Mouse (Mus musculus) lung, embryonic 15.5 days (tissue): ENCODE measurements around the gene Gtsf2. TPM values are rescaled to one million over a fixed set of nuclear protein-coding genes. Genes with fewer than 3 reads are reported as not detected.

Experiments
- ATAC-seq: fragments of 200-750 bp; cut with Nextera tagmentation; 2 replicates; pipeline ENCODE4 v1.8.0; 2017; ENCODE audit warnings: moderate number of reproducible peaks, borderline replicate concordance; ENCODE audit not compliant: low FRiP score, low TSS enrichment; ENCODE audit errors: extremely low read depth
- H3K27ac ChIP-seq: fragments of 300-500 bp; sonication (generic); 2 replicates; pipeline ENCODE4 v1.5.1; 2015; ENCODE audit warnings: moderate library complexity, mild to moderate bottlenecking, inconsistent platforms
- H3K27me3 ChIP-seq: fragments of 300-500 bp; sonication (generic); 2 replicates; pipeline ENCODE4 v1.6.1; 2015; ENCODE audit warnings: inconsistent platforms
- H3K36me3 ChIP-seq: fragments of 300-500 bp; sonication (generic); 2 replicates; pipeline ENCODE4 v1.6.1; 2015; ENCODE audit warnings: inconsistent platforms
- H3K4me1 ChIP-seq: fragments of 300-500 bp; sonication (generic); 2 replicates; pipeline ENCODE4 v1.6.1; 2015; ENCODE audit warnings: inconsistent platforms
- H3K4me2 ChIP-seq: fragments of 300-500 bp; sonication (generic); 2 replicates; pipeline ENCODE4 v1.6.1; 2015; ENCODE audit warnings: inconsistent platforms, mild to moderate bottlenecking, moderate library complexity
- H3K4me3 ChIP-seq: fragments of 300-500 bp; sonication (generic); 2 replicates; pipeline ENCODE4 v1.5.1; 2015; ENCODE audit warnings: mild to moderate bottlenecking, inconsistent platforms
- H3K9ac ChIP-seq: fragments of 300-500 bp; sonication (generic); 2 replicates; pipeline ENCODE4 v1.6.1; 2015; ENCODE audit warnings: inconsistent platforms
- H3K9me3 ChIP-seq: fragments of 300-500 bp; sonication (generic); 2 replicates; pipeline ENCODE4 v1.6.1; 2016; ENCODE audit warnings: inconsistent platforms
- WGBS: fragments of 180-500 bp; shearing (Covaris S2); methylation state at CpG from one replicate; pipeline ENCODE4 v1.1.7; 2015; 5-methylcytosine and 5-hydroxymethylcytosine counted together
- polyA plus RNA-seq: library from polyadenylated mRNA; unstranded; fragments of >200 nt; fragmentation: Nextera tagmentation; extraction: Ambion mirVana; gene quantifications from 2 replicates; pipeline ENCODE4 v1.2.1, GENCODE M21; 2015

Gtsf2 gene
- polyA plus RNA-seq = not detected in 2 replicates

DNA sequence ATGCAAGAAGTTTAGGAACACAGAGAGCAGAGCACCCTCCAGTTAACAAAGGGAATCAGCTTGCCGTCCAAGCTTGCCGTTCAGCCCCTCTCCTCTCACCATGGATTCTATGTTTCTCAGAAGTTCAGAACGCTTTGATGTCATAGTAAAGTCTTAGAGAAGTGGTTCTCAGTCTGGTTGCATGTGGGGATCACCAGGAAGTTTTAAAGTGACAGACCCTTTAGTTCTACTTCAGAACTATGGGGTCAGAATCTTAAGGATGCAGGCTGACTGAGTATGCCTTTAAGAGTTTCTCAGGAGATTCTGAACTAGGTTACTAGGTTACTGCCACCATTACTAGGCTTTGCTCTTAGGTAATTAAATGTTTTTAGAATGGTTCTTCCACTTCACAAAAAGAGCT is at the start of gene Gtsf2:
TSS of gene Gtsf2 (minus strand) at position 101 of the 400 bp plus-strand sequence.
- Histone ChIP-seq H3K9me3 (no peaks in the 10 kb centered on the region), H3K9ac (no peak within 1 kb of the TSS), H3K27ac (no peak within 1 kb of the TSS), H3K4me2 (no peak within 1 kb of the TSS), H3K27me3 (no peaks in the 10 kb centered on the region), H3K4me1 (no peaks in the 10 kb centered on the region), H3K36me3 (no peaks in the 10 kb centered on the region), H3K4me3 (no peak within 1 kb of the TSS)
- WGBS = 37% methylated on average over 3 of the region's 3 CpGs
- no peak for ATAC-seq

DNA sequence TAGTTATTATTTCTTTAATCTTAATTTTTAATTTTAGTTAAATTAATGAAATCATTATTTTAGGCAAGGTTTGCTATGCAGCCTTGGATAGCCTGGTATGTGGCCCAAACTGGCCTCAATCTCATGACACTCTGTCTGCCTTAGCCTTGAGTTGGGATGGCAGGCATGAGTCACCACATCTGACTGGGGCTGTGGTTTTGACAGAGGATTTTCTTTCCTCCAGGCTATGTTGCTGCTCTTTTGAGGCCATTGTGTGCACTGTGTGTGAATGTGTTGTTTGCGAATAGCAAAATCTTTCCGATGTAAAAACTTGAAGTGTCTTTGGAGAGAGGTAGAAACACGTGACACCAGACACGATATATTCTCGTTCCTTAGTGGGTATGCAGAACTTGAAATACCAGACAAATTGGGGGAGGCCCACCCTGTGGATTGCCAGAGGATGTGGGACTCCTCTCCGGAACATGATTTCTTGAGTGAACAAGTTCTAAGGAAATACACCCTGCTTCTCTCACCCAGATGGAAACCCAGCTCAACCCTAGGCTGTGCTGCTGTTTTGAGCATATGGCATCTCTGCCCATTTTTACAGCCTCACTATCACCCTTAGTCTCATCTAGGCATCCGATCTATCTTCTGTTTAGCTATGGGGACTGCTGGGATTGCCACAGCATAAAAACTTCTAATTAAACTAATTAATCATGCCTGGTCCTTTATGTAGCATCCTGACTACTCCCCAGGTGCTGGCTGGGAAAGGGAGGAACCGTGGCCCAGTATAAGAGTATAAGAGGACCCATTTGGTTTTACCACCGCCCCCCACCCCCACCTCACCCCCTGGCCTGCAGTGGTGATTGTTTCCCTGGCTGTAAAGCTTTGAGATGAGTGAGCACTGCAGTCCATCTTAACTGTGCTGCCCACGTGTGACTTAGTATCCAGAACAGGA is 48.2 kb upstream of the Gtsf2 start:
- H3K9ac ChIP-seq = no peak overlapping the region
- no peaks in the 10 kb centered on the region for H3K9me3 ChIP-seq
- H3K27me3 ChIP-seq = peaks cover 15% of the 10 kb centered on the region; the same call in 1 of the 2 replicates
- no peak overlapping the region for H3K4me2 ChIP-seq
- H3K4me1 ChIP-seq = no peaks in the 10 kb centered on the region
- 62% methylated on average over 10 of the region's 10 CpGs for WGBS
- no peaks in the 10 kb centered on the region for H3K36me3 ChIP-seq
- H3K27ac ChIP-seq = no peak overlapping the region
- ATAC-seq = no peak
- H3K4me3 ChIP-seq = no peak overlapping the region

DNA sequence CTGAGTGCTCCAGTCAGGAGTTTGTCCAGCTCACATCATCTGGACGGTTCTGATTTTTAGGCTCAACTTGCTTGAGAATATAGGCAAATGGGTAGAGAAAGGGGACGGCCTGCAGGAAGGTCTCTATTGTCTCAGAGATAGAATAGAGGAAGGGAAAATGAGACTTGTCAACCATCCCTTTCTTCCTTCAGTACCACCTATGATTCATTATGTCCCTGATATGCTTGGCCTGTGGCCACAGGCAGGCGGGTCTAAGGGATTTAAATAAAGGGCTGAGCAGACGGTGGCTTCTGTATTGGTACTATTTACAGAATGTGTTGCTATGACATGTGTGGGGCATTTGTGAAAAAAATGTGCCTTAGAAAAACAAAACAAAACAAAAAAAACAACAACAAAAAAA is 40.1 kb upstream of the Gtsf2 start:
- WGBS = 56% methylated on average over 4 of the region's 4 CpGs
- H3K4me1 ChIP-seq = no peaks in the 10 kb centered on the region
- no peaks in the 10 kb centered on the region for H3K27me3 ChIP-seq
- no peak overlapping the region for H3K4me3 ChIP-seq
- no peak overlapping the region for H3K27ac ChIP-seq
- no peak overlapping the region for H3K4me2 ChIP-seq
- no peaks in the 10 kb centered on the region for H3K9me3 ChIP-seq
- no peak for ATAC-seq
- no peak overlapping the region for H3K9ac ChIP-seq
- no peaks in the 10 kb centered on the region for H3K36me3 ChIP-seq

DNA sequence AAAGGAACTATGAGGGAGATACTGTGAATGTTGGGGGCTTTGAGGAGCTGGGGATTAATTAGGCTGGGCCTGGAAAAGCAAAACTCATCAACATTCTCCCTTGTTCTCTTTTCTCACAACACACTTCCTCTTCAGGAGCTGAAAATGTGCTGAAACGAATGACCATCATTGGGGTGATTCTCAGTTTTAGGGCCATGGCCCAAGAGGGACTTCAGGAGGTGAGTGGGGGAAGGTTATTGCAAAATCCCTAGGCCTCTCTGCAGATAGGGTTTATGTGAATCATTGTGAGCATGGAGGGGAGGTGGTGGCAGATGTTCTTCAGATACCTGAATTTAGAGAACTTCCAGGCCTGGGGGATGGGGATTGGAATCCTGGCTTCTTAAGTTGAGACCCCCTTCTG is 38.4 kb upstream of the Gtsf2 start:
- no peaks in the 10 kb centered on the region for H3K36me3 ChIP-seq
- no peak overlapping the region for H3K4me2 ChIP-seq
- H3K9ac ChIP-seq = no peak overlapping the region
- no peaks in the 10 kb centered on the region for H3K9me3 ChIP-seq
- H3K27ac ChIP-seq = no peak overlapping the region
- 32% methylated on average over 1 of the region's 1 CpGs for WGBS
- H3K4me3 ChIP-seq = no peak overlapping the region
- no peak for ATAC-seq
- no peaks in the 10 kb centered on the region for H3K27me3 ChIP-seq
- H3K4me1 ChIP-seq = no peaks in the 10 kb centered on the region

DNA sequence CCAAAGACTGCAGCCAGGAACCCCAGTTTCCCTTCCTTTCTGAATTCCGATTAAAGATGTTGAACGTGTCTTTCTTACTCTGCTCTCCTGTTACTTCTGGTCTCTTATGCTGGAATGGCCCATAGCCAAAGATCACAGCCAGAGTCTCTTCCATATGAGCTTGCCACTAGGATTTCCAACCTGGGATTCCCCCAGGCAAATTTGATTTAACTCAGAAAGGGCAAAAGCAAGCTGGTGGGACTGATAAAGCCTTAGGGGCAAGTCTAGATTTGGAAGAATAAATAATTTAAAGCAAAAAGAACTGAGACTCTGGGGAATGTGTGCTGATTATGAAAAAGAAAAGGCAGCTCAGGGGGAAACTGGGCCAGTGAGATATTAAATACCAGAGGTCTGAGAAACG is 36.8 kb upstream of the Gtsf2 start:
- H3K4me2 ChIP-seq = no peak overlapping the region
- H3K27me3 ChIP-seq = no peaks in the 10 kb centered on the region
- no peaks in the 10 kb centered on the region for H3K36me3 ChIP-seq
- WGBS = 69% methylated on average over 3 of the region's 3 CpGs
- H3K27ac ChIP-seq = no peak overlapping the region
- H3K9me3 ChIP-seq = no peaks in the 10 kb centered on the region
- no peak for ATAC-seq
- no peak overlapping the region for H3K9ac ChIP-seq
- no peaks in the 10 kb centered on the region for H3K4me1 ChIP-seq
- H3K4me3 ChIP-seq = no peak overlapping the region

DNA sequence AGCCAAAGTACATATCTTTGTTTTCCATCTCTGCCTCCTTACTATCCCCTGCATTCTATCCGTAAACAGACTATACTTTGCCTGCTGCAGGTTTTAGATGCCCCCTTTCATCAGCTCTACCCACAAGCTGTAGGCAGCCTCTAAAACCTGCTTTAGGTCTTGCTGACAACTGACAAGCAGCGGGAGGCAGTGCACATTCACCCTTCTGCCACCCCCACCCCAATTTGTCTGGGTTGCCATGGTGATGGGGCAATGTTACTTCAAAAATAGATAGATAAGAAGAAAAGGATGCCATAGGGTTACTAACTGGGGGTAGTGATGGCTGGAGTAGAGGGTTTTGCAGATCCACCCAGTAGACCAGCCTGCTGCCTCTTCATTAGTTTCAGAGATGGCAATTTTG is 36.2 kb upstream of the Gtsf2 start:
- ATAC-seq = no peak
- no peaks in the 10 kb centered on the region for H3K4me1 ChIP-seq
- H3K9ac ChIP-seq = no peak overlapping the region
- H3K27ac ChIP-seq = no peak overlapping the region
- no peaks in the 10 kb centered on the region for H3K27me3 ChIP-seq
- H3K9me3 ChIP-seq = no peaks in the 10 kb centered on the region
- H3K4me3 ChIP-seq = no peak overlapping the region
- no peak overlapping the region for H3K4me2 ChIP-seq
- 56% methylated on average over 2 of the region's 2 CpGs for WGBS
- H3K36me3 ChIP-seq = no peaks in the 10 kb centered on the region

DNA sequence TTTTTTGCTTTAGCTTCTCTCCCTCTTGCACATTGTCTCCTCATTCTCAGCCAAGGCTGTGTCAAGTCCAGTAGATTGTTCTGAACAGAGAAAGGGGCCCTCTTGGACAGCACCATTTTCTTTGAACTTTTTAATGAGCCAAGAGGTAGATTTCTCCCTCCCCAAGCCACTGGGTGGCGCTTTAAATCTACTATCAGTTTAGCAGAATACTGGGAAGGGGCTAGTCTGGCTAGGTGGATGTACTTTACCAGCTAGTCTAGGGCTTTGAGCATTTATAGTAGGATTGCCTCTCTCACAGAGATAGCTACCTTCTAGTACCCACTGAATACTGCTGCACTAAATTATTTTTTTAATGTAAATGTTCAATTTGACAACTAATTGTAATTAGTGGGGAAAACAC is 34.2 kb upstream of the Gtsf2 start:
- no peaks in the 10 kb centered on the region for H3K36me3 ChIP-seq
- H3K4me2 ChIP-seq = no peak overlapping the region
- no peak overlapping the region for H3K27ac ChIP-seq
- no peak for ATAC-seq
- H3K9ac ChIP-seq = no peak overlapping the region
- H3K4me3 ChIP-seq = no peak overlapping the region
- no peaks in the 10 kb centered on the region for H3K27me3 ChIP-seq
- H3K9me3 ChIP-seq = no peaks in the 10 kb centered on the region
- WGBS = 4% methylated on average over 1 of the region's 1 CpGs
- H3K4me1 ChIP-seq = no peaks in the 10 kb centered on the region

DNA sequence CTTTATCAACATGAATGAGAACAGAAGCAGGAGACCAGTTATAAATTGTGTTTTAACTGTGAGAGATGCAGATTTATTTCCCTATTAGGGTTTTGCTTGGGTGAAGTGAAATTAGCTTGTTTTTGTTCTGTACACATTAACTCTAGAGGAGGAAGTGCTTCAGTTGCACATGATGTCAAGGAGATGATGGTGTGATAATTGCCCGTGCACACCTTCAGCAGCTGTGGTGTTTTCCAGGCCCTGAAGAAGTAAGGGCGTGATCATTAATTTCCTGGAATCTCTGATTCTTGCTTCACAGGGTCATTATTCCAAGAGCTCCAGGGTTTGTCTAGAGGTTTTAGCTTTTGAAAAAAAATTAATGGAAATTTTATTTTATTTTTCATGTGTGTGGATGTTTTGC is 31.9 kb upstream of the Gtsf2 start:
- no peaks in the 10 kb centered on the region for H3K9me3 ChIP-seq
- no peak overlapping the region for H3K4me2 ChIP-seq
- no peak overlapping the region for H3K27ac ChIP-seq
- 48% methylated on average over 2 of the region's 2 CpGs for WGBS
- no peak for ATAC-seq
- H3K4me3 ChIP-seq = no peak overlapping the region
- H3K27me3 ChIP-seq = no peaks in the 10 kb centered on the region
- H3K9ac ChIP-seq = no peak overlapping the region
- no peaks in the 10 kb centered on the region for H3K4me1 ChIP-seq
- H3K36me3 ChIP-seq = no peaks in the 10 kb centered on the region

DNA sequence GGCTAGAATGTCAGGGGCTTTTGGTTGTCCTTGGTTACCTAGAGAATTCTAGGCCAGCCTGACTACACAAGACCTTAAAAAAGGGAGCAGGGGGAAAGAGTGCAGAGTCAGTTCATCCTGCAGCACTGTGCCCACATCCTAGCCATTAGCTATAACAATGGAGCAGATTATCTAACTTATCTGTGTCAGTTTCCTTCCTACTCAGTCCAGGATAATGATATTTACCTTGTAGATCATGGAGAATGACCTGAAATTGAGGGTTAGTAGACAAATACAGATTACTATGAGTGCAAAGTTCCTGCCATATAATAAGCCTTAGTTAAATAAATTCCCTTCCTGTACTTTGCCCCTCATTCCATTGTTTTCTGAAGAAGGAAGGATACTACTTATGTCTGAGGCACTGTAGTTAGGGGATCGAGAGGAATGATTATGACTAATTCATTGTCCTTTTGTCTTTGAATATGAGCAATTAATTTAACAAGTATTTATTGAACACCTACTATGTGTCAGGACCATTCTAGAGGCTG is 30.9 kb upstream of the Gtsf2 start:
- Histone ChIP-seq H3K9ac (no peak overlapping the region), H3K4me1 (no peaks in the 10 kb centered on the region), H3K27me3 (no peaks in the 10 kb centered on the region), H3K4me2 (no peak overlapping the region), H3K36me3 (no peaks in the 10 kb centered on the region), H3K27ac (no peak overlapping the region), H3K4me3 (no peak overlapping the region), H3K9me3 (no peaks in the 10 kb centered on the region)
- no peak for ATAC-seq
- 38% methylated on average over 1 of the region's 1 CpGs for WGBS

DNA sequence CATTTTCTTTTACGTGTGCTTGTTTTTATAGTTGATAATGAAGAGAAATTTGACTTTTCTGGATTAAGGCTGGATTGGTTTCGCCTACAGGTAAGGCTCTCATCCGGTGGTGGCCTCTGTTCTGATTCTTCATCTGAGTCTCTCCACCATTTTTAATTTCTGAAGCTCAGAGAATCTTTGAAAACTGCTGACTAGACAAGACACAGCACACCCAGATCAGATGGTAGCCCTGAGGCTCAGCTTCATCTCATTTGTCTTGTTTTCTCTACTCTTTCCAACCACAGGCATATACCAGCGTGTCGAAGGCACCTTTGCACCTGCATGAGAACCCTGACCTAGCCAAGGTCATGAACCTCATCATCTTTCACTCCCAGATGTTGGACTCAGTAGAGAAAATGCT is 25.5 kb upstream of the Gtsf2 start:
- ATAC-seq = no peak
- Histone ChIP-seq H3K36me3 (no peaks in the 10 kb centered on the region), H3K4me2 (no peak overlapping the region), H3K9ac (no peak overlapping the region), H3K27me3 (no peaks in the 10 kb centered on the region), H3K4me1 (no peaks in the 10 kb centered on the region), H3K9me3 (no peaks in the 10 kb centered on the region), H3K27ac (no peak overlapping the region), H3K4me3 (no peak overlapping the region)
- WGBS = 79% methylated on average over 5 of the region's 5 CpGs

DNA sequence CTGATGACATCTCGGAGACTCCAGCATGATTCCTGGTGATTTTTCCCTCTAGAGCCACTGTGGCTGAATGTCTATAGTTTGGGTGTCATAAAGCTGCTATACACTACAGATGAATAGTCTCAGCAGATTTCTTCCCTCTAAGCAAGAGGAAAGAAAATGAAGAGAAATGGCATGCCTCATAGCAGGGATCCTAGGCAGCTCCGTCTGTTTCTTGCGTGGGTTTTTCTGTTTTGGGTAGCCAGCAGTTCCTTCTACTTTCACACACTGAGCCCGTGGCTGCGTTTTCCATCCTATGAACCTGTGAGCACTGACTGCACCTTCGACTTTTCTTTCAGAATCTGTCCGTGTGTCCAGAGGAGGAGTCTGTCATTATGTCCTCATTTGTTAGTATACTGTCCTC is 24.9 kb upstream of the Gtsf2 start:
- no peaks in the 10 kb centered on the region for H3K36me3 ChIP-seq
- no peaks in the 10 kb centered on the region for H3K9me3 ChIP-seq
- H3K9ac ChIP-seq = no peak overlapping the region
- H3K4me3 ChIP-seq = no peak overlapping the region
- no peak overlapping the region for H3K27ac ChIP-seq
- no peaks in the 10 kb centered on the region for H3K27me3 ChIP-seq
- no peak overlapping the region for H3K4me2 ChIP-seq
- H3K4me1 ChIP-seq = no peaks in the 10 kb centered on the region
- 80% methylated on average over 7 of the region's 7 CpGs for WGBS
- ATAC-seq = no peak

DNA sequence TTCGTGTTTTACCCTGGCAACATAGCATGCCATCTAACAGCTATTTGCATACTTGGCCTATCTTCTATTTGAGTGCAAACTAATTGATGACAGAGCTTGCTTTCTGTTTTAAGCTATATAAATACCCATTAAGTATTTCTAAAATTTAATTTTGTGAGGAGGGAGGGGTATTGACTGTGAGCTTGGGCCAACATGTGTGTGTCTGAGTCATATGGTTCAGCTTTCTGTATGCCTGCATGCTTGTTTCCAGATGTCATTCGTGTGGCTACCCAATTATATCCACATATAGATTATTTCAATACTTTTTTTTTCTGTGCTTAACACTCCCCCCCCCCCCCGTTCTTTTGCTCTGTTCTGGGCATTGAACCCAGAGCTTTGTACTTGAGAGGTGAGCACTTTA is 24.0 kb upstream of the Gtsf2 start:
- ATAC-seq = no peak
- Histone ChIP-seq H3K36me3 (no peaks in the 10 kb centered on the region), H3K9ac (no peak overlapping the region), H3K4me3 (no peak overlapping the region), H3K9me3 (no peaks in the 10 kb centered on the region), H3K27ac (no peak overlapping the region), H3K4me1 (no peaks in the 10 kb centered on the region), H3K4me2 (no peak overlapping the region), H3K27me3 (no peaks in the 10 kb centered on the region)
- 71% methylated on average over 3 of the region's 3 CpGs for WGBS
